Mouse (Mus musculus): ENCODE measurements around the gene Mlxip.

Gene Mlxip

DNA sequence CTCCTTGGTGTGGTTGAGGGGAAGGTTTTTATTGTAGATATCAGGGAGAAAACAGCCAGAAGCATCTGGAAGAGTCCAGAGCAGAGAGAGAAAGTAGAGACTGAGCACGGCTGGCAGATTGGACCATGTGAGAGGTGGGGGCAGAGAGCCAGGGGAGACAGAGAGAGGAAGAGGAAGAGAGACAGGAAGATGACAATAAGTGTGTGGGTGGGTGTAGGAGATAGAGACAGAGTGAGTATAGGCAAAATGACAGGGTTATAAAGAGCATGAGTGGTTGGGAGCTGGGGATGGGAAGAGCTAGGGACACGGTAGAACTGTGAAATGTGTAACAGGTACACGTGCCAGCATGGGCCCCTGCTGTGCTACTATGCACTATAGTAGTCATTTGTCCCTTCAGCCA, 6.1 kb upstream of the Mlxip start:
- DNase-seq: no peak

GRCm38 (mm10) chr5:123390536-123391441, 3.8 kb upstream of the Mlxip start:
- no peak for DNase-seq

DNA sequence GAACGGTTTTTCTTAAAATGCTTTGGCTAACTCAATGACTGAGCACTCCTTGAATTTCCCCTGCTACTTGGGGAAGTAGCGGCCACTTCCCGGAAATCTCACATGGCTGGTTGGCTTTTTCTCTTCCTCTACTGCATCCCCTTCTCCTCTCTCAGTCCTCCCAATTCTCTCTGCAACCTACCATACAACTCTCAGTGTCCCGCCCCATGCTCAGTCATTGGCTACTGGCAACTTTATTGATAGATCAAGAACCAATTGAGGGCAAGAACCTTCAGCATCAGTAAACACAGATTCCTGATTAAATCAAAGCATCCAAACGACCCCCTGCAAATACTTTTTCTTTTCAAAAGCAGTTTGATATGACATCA, 3.2 kb upstream of the Mlxip start:
- DNase-seq: no peak

DNA sequence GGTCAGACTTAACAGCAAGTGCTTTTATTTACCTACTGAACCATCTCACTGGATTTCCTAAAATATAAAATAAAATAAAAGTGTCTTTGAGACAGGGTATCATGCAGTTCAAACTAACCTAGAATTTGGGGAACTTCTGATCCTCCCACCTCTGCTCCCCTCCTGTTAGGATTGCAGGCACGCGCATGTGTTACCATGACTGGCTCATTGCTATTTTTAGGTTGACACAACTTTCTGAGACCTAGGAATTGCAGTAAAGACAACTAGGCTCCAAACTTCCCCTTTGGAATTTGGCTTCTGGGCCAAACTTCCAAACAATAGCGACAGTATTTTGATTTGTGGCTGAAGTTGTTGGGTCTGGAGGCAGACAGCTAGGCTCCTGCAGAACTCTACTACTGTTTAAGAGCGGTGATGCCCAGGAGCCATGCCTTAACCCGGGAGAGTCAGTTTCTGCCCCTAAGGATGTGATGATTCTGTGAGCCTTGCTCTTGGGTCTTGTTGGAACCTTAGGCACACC, 754 bp upstream of the Mlxip start:
- DNase-seq: no peak

GRCm38 (mm10) chr5:123394957-123395881, 621 bp downstream of the Mlxip start:
- DNase-seq: no peak

DNA sequence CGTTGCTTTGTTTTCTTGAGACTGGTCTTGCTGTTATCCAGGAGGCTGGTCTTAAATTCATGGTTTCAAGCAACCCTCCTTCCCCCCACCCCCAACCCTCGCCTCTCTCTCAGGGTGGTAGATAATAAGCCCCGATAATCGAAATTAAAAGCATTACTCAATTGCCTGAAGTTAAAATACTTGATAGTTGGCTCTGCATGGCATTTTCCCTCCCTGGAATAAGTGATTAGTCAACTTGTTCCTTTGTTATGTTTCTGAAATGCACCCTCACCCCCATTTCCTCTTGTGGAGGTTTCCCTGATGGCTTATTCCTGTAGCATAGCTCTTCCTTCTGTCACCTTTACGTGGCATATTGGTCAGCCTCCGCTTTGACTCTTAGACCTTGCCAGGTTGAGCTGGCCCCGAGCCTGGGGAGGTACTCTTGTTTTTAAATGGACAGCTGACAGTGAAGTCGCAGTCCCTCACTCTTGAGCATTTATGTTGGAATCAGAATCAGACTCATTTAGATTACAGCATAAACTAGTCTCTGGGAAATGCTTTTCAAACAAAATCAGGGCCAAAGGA, 2.4 kb downstream of the Mlxip start:
- no peak for DNase-seq

DNA sequence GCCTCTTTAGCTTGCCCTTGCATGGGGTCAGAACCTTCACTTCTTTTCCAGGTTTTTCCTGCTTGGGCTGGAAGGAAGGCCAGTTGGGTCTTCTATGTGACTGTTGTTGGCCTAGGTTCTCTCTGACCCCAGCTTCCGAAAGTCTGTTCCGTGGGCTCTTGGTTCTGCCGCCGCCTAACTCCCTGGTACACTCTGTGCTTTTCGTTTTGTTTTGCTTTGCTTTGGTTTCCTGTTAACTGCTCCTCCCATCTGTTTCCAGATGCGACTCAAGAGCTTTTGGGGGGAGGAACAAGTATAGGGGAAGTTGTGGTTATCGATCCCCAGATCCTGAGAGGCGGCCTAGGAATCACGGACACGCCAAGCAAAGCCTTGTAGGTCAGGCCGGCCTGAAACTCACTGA, 3.2 kb downstream of the Mlxip start:
- DNase-seq: peak; percentile 41

DNA sequence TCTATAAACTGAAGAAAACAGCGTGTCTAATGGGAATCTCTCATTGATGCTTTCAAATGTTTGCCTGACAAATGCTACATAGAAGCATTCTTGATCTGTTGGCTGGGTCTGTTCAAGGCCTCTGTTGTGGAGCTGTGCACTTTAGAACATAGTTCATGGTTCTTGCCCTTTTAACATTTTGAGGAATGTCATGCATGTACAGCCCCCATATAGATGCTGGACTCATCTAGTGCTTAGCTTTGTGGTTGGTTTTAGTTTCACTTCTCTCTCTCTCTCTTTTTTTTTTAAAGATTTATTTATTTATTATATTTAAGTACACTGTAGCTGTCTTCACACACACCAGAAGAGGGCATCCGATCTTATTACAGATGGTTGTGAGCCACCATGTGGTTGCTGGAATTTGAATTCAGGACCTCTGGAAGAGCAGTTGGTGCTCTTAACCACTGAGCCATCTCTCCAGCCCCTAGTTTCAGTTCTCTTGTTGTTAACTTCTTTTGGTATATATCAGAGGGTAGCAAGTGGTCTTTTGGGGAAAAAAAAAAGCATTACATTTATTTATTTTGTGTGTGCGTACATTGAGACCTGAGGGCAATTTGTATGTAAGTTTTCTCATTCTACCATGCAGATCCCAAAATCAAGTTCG, 4.4 kb downstream of the Mlxip start:
- no peak for DNase-seq

GRCm38 (mm10) chr5:123404480-123404879, 9.9 kb downstream of the Mlxip start:
- no peak for DNase-seq

DNA sequence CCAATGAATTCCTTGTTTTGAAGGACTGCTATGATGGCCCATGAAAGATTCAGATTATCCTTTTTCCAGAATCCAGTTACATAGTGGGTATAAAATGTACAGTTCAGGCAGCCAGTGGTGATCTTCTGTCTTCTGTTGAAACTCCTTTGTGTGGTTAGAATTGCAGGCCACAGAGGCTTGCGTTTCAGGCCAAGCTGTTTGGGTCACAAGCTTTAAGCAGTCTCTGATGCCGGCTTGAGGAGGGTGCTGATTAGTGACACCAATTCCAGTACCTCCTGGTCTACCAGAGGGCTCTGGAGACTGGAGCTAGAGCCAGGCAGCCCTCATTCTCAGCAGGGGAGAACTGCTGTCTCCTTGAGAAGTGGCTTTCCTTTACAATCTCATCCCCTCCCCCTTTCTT, 12.4 kb downstream of the Mlxip start:
- no peak for DNase-seq

- DNase-seq: no peak
Observed at GRCm38 (mm10) chr5:123408176-123408575, 13.6 kb downstream of the Mlxip start.

DNA sequence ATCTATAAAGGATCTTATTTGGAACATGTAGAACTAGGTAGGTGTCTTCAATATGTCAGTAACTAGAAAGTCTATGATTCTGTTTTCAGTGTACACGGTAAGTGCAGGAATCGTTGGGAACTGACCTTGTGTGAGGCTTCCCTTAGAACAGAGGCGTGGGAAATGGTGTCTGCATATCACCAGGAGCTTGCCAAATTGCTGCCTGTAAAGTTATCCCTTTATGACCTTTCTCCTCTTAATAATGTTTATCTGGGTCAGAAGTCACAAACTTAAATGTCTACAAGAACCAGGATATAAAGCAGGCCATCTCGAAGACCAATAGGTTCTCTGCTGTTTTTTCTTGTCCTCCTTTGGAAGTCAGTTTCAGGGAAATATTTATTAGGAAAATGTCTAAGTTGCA, 17.6 kb downstream of the Mlxip start:
- DNase-seq: no peak

- no peak for DNase-seq
Observed at GRCm38 (mm10) chr5:123413866-123414363, 19.3 kb downstream of the Mlxip start.

- DNase-seq: no peak
Observed at GRCm38 (mm10) chr5:123416149-123416548, 21.6 kb downstream of the Mlxip start.

GRCm38 (mm10) chr5:123416566-123417518, 22.2 kb downstream of the Mlxip start:
- no peak for DNase-seq

DNA sequence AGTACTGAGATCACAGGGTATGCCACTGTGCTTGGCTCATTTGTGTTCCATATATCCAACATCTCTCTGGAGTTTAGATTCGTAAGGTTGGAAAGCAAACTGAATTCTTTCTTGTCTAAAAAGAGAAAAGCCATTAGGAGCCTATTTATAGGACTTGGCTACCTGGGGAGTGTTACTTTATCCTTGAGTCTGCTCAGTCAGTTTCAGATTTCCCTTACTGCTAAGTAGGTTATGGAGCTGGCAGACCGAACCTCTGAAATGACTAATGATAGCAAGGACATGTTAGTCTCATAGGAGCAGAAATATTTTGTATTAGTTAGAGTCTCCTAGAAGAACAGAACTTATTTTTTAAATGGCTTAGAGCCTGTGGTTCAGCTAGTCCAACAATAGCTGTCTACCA, 29.3 kb downstream of the Mlxip start:
- no peak for DNase-seq

- DNase-seq: no peak
Observed at GRCm38 (mm10) chr5:123427556-123427955, 33.0 kb downstream of the Mlxip start.

DNA sequence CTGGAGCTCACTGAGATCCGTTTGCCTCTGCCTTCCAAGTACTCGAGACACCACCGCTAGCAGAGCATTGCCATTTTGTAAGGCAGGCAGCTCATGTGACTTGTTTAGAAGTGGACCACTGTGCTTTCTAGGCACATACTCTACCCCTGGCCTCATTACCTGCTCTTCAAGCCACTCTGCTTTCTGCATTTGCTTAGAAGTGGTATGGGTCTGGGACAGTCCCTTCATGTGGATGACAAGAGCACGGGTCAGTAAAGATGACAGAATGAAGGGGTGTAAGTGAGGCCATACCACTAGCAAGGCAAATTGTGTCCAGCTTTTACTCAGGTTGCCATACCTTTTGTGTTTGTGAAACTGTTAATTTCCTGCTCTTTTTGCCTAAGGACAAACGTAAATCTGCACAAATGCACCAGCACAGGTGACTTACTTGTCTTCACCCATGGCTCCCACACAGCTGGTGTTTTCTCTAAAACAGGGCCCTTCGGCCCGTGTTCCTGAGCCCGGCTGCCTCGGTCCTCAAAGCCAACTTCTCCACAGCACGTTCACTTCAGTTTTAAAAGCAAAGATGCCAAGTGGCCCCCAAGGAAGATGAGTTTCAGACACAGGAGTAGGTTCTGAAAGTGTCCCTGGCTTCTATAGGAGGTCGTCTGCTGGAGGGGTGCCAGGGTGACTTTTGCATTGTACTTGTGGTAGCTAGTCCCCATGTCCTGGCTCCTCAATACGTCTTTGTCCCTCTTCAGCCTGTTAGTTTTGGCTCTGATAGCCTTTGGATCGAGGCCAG, 37.1 kb downstream of the Mlxip start:
- DNase-seq: peak; percentile 82

DNA sequence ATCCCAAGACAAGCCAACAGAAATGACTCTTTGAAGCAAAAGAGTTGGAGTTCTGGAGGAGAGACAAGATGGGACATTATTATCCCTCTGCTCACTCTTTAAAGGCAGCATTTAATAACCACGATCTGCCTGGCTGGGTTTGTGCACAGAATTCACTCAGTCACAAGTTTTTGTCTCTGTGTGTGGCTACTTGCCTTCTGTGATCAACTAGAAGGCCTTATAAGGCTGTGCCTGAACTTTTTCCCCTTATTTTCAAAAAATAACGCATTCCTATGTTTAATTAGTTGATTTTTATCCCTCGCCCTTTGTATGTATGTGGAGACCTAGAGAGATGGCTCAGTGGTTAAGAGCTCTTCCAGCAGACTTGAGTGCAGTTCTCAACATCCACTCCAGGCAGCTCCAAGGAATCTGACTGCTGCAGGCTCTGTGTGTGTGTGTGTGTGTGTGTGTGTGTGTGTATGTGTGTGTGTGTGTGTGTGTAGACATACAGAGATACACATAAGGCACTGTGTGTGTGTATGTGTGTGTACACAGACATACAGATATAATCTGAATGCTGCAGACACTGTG, 37.8 kb downstream of the Mlxip start:
- DNase-seq: no peak

Data from kidney, postnatal 14 days (tissue).